Mouse (Mus musculus) gonadal fat pad, adult 2 months (tissue): ENCODE measurements around the gene Babam2. TPM values are rescaled to one million over a fixed set of nuclear protein-coding genes. Genes with fewer than 3 reads are reported as not detected.
"Not testable (repeated sequence)": the region's sequence is repeated elsewhere in the genome, so short reads cannot be mapped to it uniquely, and the experiment has no call there.

Experiments
- DNase-seq: peaks from one replicate; pipeline ENCODE4 v3.0.0-alpha.2; 2012; ENCODE audit warnings: low read depth
- polyA plus RNA-seq: library from polyadenylated mRNA; depleted of rRNA; stranded (reverse); fragments of >200 nt; gene quantifications from 2 replicates; pipeline ENCODE4 v1.2.3, GENCODE M21; 2012

Babam2 gene
- polyA plus RNA-seq, 1 experiment, result 49.9 TPM

GRCm38 (mm10) chr5:31934397-31934796 is 236.9 kb downstream of the Babam2 start:
- no peak for DNase-seq

- DNase-seq, result no peak
These were observed 238.5 kb downstream of the Babam2 start for GRCm38 (mm10) chr5:31935936-31936335.

GRCm38 (mm10) chr5:31936523-31936922 is 239.0 kb downstream of the Babam2 start:
- DNase-seq, result no peak

GRCm38 (mm10) chr5:31940876-31941275 is 243.4 kb downstream of the Babam2 start:
- DNase-seq, result no peak

- DNase-seq, result no peak
These were observed 249.7 kb downstream of the Babam2 start for GRCm38 (mm10) chr5:31947185-31947584.

- no peak for DNase-seq
These were observed 251.9 kb downstream of the Babam2 start for GRCm38 (mm10) chr5:31949389-31949788.

- no peak for DNase-seq
These were observed 253.0 kb downstream of the Babam2 start for GRCm38 (mm10) chr5:31950532-31950931.

GRCm38 (mm10) chr5:31955184-31955583 is 257.7 kb downstream of the Babam2 start:
- no peak for DNase-seq

GRCm38 (mm10) chr5:31956336-31956735 is 258.9 kb downstream of the Babam2 start:
- DNase-seq, result no peak

- peak; percentile 86 for DNase-seq
These were observed 262.4 kb downstream of the Babam2 start for GRCm38 (mm10) chr5:31959886-31960285.

- no peak for DNase-seq
These were observed 263.9 kb downstream of the Babam2 start for GRCm38 (mm10) chr5:31961423-31961822.

GRCm38 (mm10) chr5:31962346-31962745 is 264.9 kb downstream of the Babam2 start:
- DNase-seq, result no peak

GRCm38 (mm10) chr5:31963352-31963751 is 265.9 kb downstream of the Babam2 start:
- no peak for DNase-seq

GRCm38 (mm10) chr5:31963851-31964250 is 266.4 kb downstream of the Babam2 start:
- no peak for DNase-seq

GRCm38 (mm10) chr5:31966741-31967140 is 269.3 kb downstream of the Babam2 start:
- peak; percentile 95 for DNase-seq

- peak; percentile 88 for DNase-seq
These were observed 270.0 kb downstream of the Babam2 start for GRCm38 (mm10) chr5:31967526-31967925.

- DNase-seq, result no peak
These were observed 270.6 kb downstream of the Babam2 start for GRCm38 (mm10) chr5:31968046-31968506.

GRCm38 (mm10) chr5:31972416-31972815 is 274.9 kb downstream of the Babam2 start:
- not testable (repeated sequence) for DNase-seq

- no peak for DNase-seq
These were observed 277.2 kb downstream of the Babam2 start for GRCm38 (mm10) chr5:31974614-31975168.

GRCm38 (mm10) chr5:31982061-31982460 is 284.6 kb downstream of the Babam2 start:
- no peak for DNase-seq

GRCm38 (mm10) chr5:31983161-31983560 is 285.7 kb downstream of the Babam2 start:
- no peak for DNase-seq

- DNase-seq, result no peak
These were observed 286.4 kb downstream of the Babam2 start for GRCm38 (mm10) chr5:31983817-31984368.

- DNase-seq, result peak; percentile 84
These were observed 287.0 kb downstream of the Babam2 start for GRCm38 (mm10) chr5:31984369-31984961.
